Mouse (Mus musculus) MEL (cell line): ENCODE results near the gene Kif6. TPM values are rescaled to one million over a fixed set of nuclear protein-coding genes. Genes with fewer than 3 reads are reported as not detected.

Source experiments
- DNase-seq: peaks from one replicate; pipeline ENCODE4 v3.0.0; 2011; ENCODE audit warnings: low read depth, low spot score
- H3K27ac ChIP-seq: 2 replicates; pipeline ENCODE4 v1.5.1; 2012; ENCODE audit warnings: low read depth, mild to moderate bottlenecking, control low read depth, low read length, moderate library complexity; ENCODE audit not compliant: control insufficient read depth
- H3K27me3 ChIP-seq, 2 experiments: fragments of 150-350 bp in 1 of 2; sonication (generic) in 1 of 2; 2 replicates each; pipeline ENCODE4 v1.6.1; 2012; ENCODE audit warnings: low read length in 2 of 2, mild to moderate bottlenecking in 2 of 2, improper control_type of control experiment in 1 of 2, moderate library complexity in 1 of 2; ENCODE audit not compliant: insufficient read depth in 2 of 2, control insufficient read depth in 1 of 2
- H3K36me3 ChIP-seq, 2 experiments: 2 replicates each; pipeline ENCODE4 v1.6.1; 2012 to 2014; ENCODE audit warnings: low read length in 2 of 2, improper control_type of control experiment in 1 of 2, inconsistent platforms in 1 of 2, mild to moderate bottlenecking in 1 of 2; ENCODE audit not compliant: insufficient read depth in 2 of 2, control insufficient read depth in 1 of 2
- H3K4me1 ChIP-seq, 2 experiments: fragments of 150-350 bp in 1 of 2; sonication (generic) in 1 of 2; 2 replicates each; pipeline ENCODE4 v1.6.1; 2012; ENCODE audit warnings: low read length in 2 of 2, improper control_type of control experiment in 1 of 2, mild to moderate bottlenecking in 1 of 2; ENCODE audit not compliant: insufficient read depth in 2 of 2, control insufficient read depth in 1 of 2
- H3K4me3 ChIP-seq, 2 experiments: fragments of 150-350 bp in 1 of 2; sonication (generic) in 1 of 2; 2 replicates each; pipeline ENCODE4 v1.5.1; 2012; ENCODE audit warnings: low read depth in 2 of 2, low read length in 2 of 2, mild to moderate bottlenecking in 2 of 2, moderate library complexity in 2 of 2, control low read depth in 1 of 2, improper control_type of control experiment in 1 of 2; ENCODE audit not compliant: control insufficient read depth in 1 of 2, insufficient read depth in 1 of 2
- H3K79me2 ChIP-seq: 2 replicates; pipeline ENCODE4 v1.6.1; 2012; ENCODE audit warnings: mild to moderate bottlenecking, low read length, moderate library complexity; ENCODE audit not compliant: control insufficient read depth, poor library complexity, insufficient read depth
- H3K9ac ChIP-seq: 2 replicates; pipeline ENCODE4 v1.6.1; 2012; ENCODE audit warnings: low read depth, mild to moderate bottlenecking, control low read depth, low read length, moderate library complexity; ENCODE audit not compliant: control insufficient read depth, poor library complexity, severe bottlenecking
- H3K9me3 ChIP-seq: fragments of 150-350 bp; sonication (generic); replicated peaks from 2 replicates; pipeline ENCODE4 v1.6.1; 2012; ENCODE audit warnings: mild to moderate bottlenecking, low read length, improper control_type of control experiment, moderate library complexity; ENCODE audit not compliant: insufficient read depth
- BHLHE40 ChIP-seq: IDR thresholded peaks from 2 replicates; pipeline ENCODE4 v1.6.1; 2012; ENCODE audit warnings: low read depth, mild to moderate bottlenecking, inconsistent platforms, low read length, improper control_type of control experiment, borderline replicate concordance
- CHD1 ChIP-seq: IDR thresholded peaks from 2 replicates; pipeline ENCODE4 v1.6.1; 2012; ENCODE audit warnings: low read depth, mild to moderate bottlenecking, inconsistent platforms, low read length, improper control_type of control experiment
- CHD2 ChIP-seq: IDR thresholded peaks from 2 replicates; pipeline ENCODE4 v1.6.1; 2011; ENCODE audit warnings: low read length, improper control_type of control experiment
- CTCF ChIP-seq, 3 experiments: IDR thresholded peaks in 2 of 3; conservative IDR thresholded peaks in 1 of 3; 2 replicates each; pipeline ENCODE4 v1.5.1; 2011 to 2012; ENCODE audit warnings: low read length in 3 of 3, low read depth in 2 of 3, mild to moderate bottlenecking in 2 of 3, improper control_type of control experiment in 1 of 3, inconsistent platforms in 1 of 3, mixed read lengths in 1 of 3, moderate library complexity in 1 of 3; ENCODE audit not compliant: control insufficient read depth in 1 of 3, insufficient read depth in 1 of 3, poor library complexity in 1 of 3, severe bottlenecking in 1 of 3
- E2F4 ChIP-seq: IDR thresholded peaks from 2 replicates; pipeline ENCODE4 v1.6.1; 2011; ENCODE audit warnings: low read depth, low read length, improper control_type of control experiment, borderline replicate concordance
- ELF1 ChIP-seq: IDR thresholded peaks from 2 replicates; pipeline ENCODE4 v1.6.1; 2014; ENCODE audit warnings: low read depth, mild to moderate bottlenecking, inconsistent platforms, low read length, improper control_type of control experiment, moderate library complexity
- GABPA ChIP-seq: IDR thresholded peaks from 2 replicates; pipeline ENCODE4 v1.6.1; 2012; ENCODE audit warnings: low read depth, mild to moderate bottlenecking, inconsistent platforms, low read length, improper control_type of control experiment, moderate library complexity
- HCFC1 ChIP-seq: IDR thresholded peaks from 2 replicates; pipeline ENCODE4 v1.6.1; 2012; ENCODE audit warnings: low read depth, mild to moderate bottlenecking, inconsistent platforms, low read length, improper control_type of control experiment, moderate library complexity
- JUND ChIP-seq: IDR thresholded peaks from 2 replicates; pipeline ENCODE4 v1.6.1; 2011; ENCODE audit warnings: low read depth, mild to moderate bottlenecking, improper control_type of control experiment, low read length
- KAT2A ChIP-seq: conservative IDR thresholded peaks from 2 replicates; pipeline ENCODE4 v1.6.1; 2012; ENCODE audit warnings: low read depth, low read length, improper control_type of control experiment, inconsistent platforms
- MAX ChIP-seq: IDR thresholded peaks from 2 replicates; pipeline ENCODE4 v1.6.1; 2011; ENCODE audit warnings: low read length, improper control_type of control experiment
- MXI1 ChIP-seq: IDR thresholded peaks from 2 replicates; pipeline ENCODE4 v1.6.1; 2011; ENCODE audit warnings: mild to moderate bottlenecking, low read depth, low read length, improper control_type of control experiment
- NRF1 ChIP-seq: IDR thresholded peaks from 2 replicates; pipeline ENCODE4 v1.6.1; 2014; ENCODE audit warnings: low read depth, mild to moderate bottlenecking, inconsistent platforms, low read length, improper control_type of control experiment, moderate library complexity; ENCODE audit not compliant: poor library complexity, insufficient read depth, severe bottlenecking
- POLR2A ChIP-seq, 2 experiments: IDR thresholded peaks; 2 replicates each; pipeline ENCODE4 v1.6.1; 2011 to 2012; ENCODE audit warnings: low read length in 2 of 2, mild to moderate bottlenecking in 2 of 2, control low read depth in 1 of 2, improper control_type of control experiment in 1 of 2, low read depth in 1 of 2, moderate library complexity in 1 of 2; ENCODE audit not compliant: control insufficient read depth in 1 of 2, insufficient read depth in 1 of 2, poor library complexity in 1 of 2
- POLR2AphosphoS2 ChIP-seq: IDR thresholded peaks from 2 replicates; pipeline ENCODE4 v1.6.1; 2011; ENCODE audit warnings: low read length, improper control_type of control experiment
- RAD21 ChIP-seq: IDR thresholded peaks from 2 replicates; pipeline ENCODE4 v1.6.1; 2011; ENCODE audit warnings: mild to moderate bottlenecking, low read depth, low read length, improper control_type of control experiment
- RCOR1 ChIP-seq: IDR thresholded peaks from 2 replicates; pipeline ENCODE4 v1.6.1; 2012; ENCODE audit warnings: low read depth, mild to moderate bottlenecking, inconsistent platforms, low read length, improper control_type of control experiment
- SIN3A ChIP-seq: IDR thresholded peaks from 2 replicates; pipeline ENCODE4 v1.6.1; 2012; ENCODE audit warnings: low read length, improper control_type of control experiment, inconsistent platforms
- SMC3 ChIP-seq: IDR thresholded peaks from 2 replicates; pipeline ENCODE4 v1.6.1; 2011; ENCODE audit warnings: low read depth, low read length, improper control_type of control experiment
- TAL1 ChIP-seq: IDR thresholded peaks from 2 replicates; pipeline ENCODE4 v1.6.1; 2012; ENCODE audit warnings: mild to moderate bottlenecking, inconsistent platforms, low read length, moderate library complexity, mixed read lengths
- TBP ChIP-seq: IDR thresholded peaks from 2 replicates; pipeline ENCODE4 v1.8.0; 2011; ENCODE audit warnings: low read depth, low read length, improper control_type of control experiment
- TCF12 ChIP-seq: IDR thresholded peaks from 2 replicates; pipeline ENCODE4 v1.6.1; 2014; ENCODE audit warnings: low read depth, mild to moderate bottlenecking, inconsistent platforms, low read length, improper control_type of control experiment, moderate library complexity
- USF1 ChIP-seq: IDR thresholded peaks from 2 replicates; pipeline ENCODE4 v1.6.1; 2014; ENCODE audit warnings: low read depth, mild to moderate bottlenecking, inconsistent platforms, low read length, improper control_type of control experiment, moderate library complexity
- USF2 ChIP-seq, 2 experiments: IDR thresholded peaks; 2 replicates each; pipeline ENCODE4 v1.6.1; 2011 to 2012; ENCODE audit warnings: improper control_type of control experiment in 2 of 2, low read length in 2 of 2, borderline replicate concordance in 1 of 2, inconsistent platforms in 1 of 2, low read depth in 1 of 2, mild to moderate bottlenecking in 1 of 2; ENCODE audit not compliant: insufficient read depth in 1 of 2
- polyA plus RNA-seq, 2 experiments: library from polyadenylated mRNA; stranded (reverse) in 1 of 2; unstranded in 1 of 2; fragments of >175 nt in 1 of 2; fragments of >200 nt in 1 of 2; gene quantifications; 2 replicates each; pipeline versions ENCODE4 v1.2.1 to v1.2.4; 2012; ENCODE audit warnings: low replicate concordance in 2 of 2, low read depth in 1 of 2; ENCODE audit not compliant: insufficient read length in 2 of 2, insufficient read depth in 1 of 2, missing spikeins in 1 of 2
- total RNA-seq: library from RNA; depleted of rRNA; stranded (reverse); fragments of 300-350 nt; gene quantifications from 2 replicates; pipeline ENCODE4 v1.2.3, GENCODE M21; 2012

The Kif6 gene
- total and polyA plus RNA-seq, 3 experiments, result not detected

DNA sequence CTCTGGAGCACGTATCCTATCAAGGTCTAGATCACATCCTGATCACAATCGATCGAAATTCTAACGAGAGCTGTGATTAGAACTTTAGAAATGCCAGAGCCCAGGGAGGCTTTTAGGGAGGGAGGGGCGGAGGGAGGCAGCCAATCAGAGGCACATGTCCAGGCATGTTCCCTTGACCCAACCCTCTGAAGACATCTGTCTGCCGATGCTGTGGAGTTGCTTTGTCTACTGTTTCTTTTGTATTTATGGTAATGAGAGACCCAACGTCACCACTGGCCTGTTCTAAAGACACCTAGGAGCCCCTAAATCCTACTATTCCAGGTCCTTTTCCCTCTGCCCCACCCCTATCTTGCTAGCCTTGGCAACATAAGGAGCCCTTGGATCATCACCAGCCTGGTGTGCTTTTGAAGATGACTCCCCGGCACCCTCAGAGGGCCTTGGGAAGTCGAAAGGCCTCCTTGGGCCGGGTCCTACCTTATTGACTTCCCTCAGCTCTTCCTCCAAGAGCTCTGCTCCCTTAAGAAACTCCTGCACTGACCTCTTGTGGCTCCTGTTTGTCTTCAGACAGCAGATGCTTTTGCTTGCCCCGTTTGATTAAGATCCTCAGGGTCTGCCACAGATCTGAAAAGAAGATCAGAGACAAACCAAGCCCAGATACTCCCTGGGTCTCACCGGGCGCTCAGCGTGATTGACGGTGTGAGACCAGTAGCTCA is 261.2 kb downstream of the Kif6 start:
- H3K9ac ChIP-seq, result no peak overlapping the region
- no peaks in the 10 kb centered on the region for H3K36me3 ChIP-seq
- no peak overlapping the region for H3K4me3 ChIP-seq
- no peaks in the 10 kb centered on the region for H3K4me1 ChIP-seq
- no peaks in the 10 kb centered on the region for H3K79me2 ChIP-seq
- TF ChIP-seq TCF12, result no peak
- no peak for TF ChIP-seq E2F4
- TF ChIP-seq POLR2AphosphoS2, result no peak
- no peak for TF ChIP-seq GABPA
- TF ChIP-seq USF1, result no peak
- H3K27ac ChIP-seq, result no peak overlapping the region
- no peaks in the 10 kb centered on the region for H3K9me3 ChIP-seq
- DNase-seq, result no peak
- H3K27me3 ChIP-seq, result no peaks in the 10 kb centered on the region

DNA sequence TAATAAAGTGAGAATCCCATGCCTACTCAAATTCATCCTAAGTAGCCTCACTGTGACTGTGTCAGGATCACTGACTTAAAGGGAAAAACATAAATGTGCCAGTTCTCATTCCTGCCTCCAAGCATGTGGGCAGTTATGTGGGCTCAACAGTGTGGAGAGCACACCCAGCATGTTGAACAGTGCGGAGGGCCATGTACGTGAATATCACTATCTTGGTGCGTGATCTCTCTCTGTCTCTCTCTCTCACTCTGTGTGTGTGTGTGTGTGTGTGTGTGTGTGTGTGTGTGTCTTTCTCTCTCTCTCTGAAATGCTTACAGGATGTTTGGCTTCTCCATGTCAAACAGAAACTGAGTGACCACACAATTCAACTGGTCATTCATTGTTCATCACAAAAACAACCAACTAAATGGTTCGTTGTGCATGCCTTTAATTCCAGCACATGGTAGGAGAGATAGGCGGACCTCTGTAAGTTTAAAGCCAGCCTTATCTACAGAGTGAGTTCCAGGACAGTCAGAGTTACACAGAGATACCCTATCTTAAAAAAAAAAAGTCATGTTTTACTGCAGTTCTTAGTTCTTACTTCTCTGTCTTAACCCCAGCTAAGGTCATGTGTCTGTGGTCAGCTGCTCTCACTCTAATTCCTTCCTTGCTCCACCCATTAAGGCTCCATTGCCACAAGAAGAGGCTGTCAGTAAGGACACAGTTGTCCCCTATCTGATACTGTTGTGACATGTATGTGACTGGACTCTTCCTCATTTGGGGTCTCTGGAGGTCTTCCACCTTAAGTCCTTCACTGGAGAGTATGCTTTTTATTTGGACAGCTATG is 266.2 kb downstream of the Kif6 start:
- no peaks in the 10 kb centered on the region for H3K79me2 ChIP-seq
- no peaks in the 10 kb centered on the region for H3K9me3 ChIP-seq
- DNase-seq, result no peak
- no peak overlapping the region for H3K4me3 ChIP-seq
- no peak overlapping the region for H3K9ac ChIP-seq
- no peaks in the 10 kb centered on the region for H3K36me3 ChIP-seq
- TF ChIP-seq BHLHE40, result no peak
- no peak for TF ChIP-seq TAL1
- no peak for TF ChIP-seq TBP
- no peak for TF ChIP-seq POLR2AphosphoS2
- no peak for TF ChIP-seq CTCF (IDR thresholded peaks at IDR 0.05 in 2 of 3, conservative IDR thresholded peaks at IDR 0.05 in 1 of 3; ENCODE audit: control insufficient read depth in 1 of 3, insufficient read depth in 1 of 3, low read depth in 2 of 3, low read length in 3 of 3, poor library complexity in 1 of 3, severe bottlenecking in 1 of 3)
- TF ChIP-seq SIN3A, result no peak
- no peak for TF ChIP-seq ELF1
- no peak for TF ChIP-seq GABPA
- no peak for TF ChIP-seq POLR2A (IDR thresholded peaks at IDR 0.05; ENCODE audit: control insufficient read depth in 1 of 2, insufficient read depth in 1 of 2, low read depth in 1 of 2, low read length in 2 of 2, poor library complexity in 1 of 2)
- H3K27me3 ChIP-seq, result no peaks in the 10 kb centered on the region
- H3K27ac ChIP-seq, result no peak overlapping the region
- no peaks in the 10 kb centered on the region for H3K4me1 ChIP-seq

DNA sequence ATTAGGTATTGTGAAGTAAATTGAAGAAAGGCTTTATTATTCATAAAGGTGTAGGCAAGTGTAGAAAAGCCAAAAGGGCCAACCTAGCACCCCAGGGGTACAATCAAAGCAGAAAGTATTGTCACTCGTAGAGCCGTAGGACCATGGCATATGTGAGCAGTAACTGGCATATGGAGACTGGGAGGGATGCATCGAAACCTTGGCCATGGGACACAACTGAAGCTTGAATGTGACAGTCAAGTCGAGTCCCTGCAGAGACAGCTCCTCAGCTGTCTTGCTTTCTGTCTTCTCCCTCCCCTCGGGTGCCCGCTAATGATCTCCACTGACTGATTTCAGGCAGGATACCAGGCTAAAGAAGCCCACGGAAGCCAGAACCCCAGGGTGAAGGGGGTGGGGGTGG is 266.9 kb downstream of the Kif6 start:
- Histone ChIP-seq H3K27ac (no peak overlapping the region), H3K9ac (no peak overlapping the region), H3K4me3 (no peak overlapping the region), H3K36me3 (no peaks in the 10 kb centered on the region), H3K27me3 (no peaks in the 10 kb centered on the region), H3K9me3 (no peaks in the 10 kb centered on the region), H3K4me1 (no peaks in the 10 kb centered on the region), H3K79me2 (no peaks in the 10 kb centered on the region)
- DNase-seq, result no peak
- TF ChIP-seq MXI1 (no peak), KAT2A (no peak), CHD2 (no peak), GABPA (no peak), RAD21 (no peak), USF2 (IDR thresholded peaks at IDR 0.05; ENCODE audit: borderline replicate concordance in 1 of 2, insufficient read depth in 1 of 2, low read depth in 1 of 2, low read length in 2 of 2) (no peak), USF1 (no peak), HCFC1 (no peak), CHD1 (no peak), NRF1 (no peak), RCOR1 (no peak), MAX (no peak), E2F4 (no peak), TAL1 (no peak), SMC3 (no peak), JUND (no peak), BHLHE40 (no peak)
